Mouse (Mus musculus): ENCODE results near the gene Parp1. TPM values are rescaled to one million over a fixed set of nuclear protein-coding genes. Genes with fewer than 3 reads are reported as not detected.

Parp1 gene
- polyA plus RNA-seq, 1 experiment from 2014 or later: 90.5 TPM

- Histone ChIP-seq H3K4me1 (ENCODE audit: control insufficient read depth, insufficient read depth, low read length) (peaks cover 17% of the 10 kb centered on the region), H3K9me3 (ENCODE audit: control insufficient read depth, low read length) (no peaks in the 10 kb centered on the region), H3K27me3 (replicated peaks; ENCODE audit: control insufficient read depth, insufficient read depth, low read length) (peaks cover 15% of the 10 kb centered on the region; the same call in 1 of the 2 replicates), H3K9ac (ENCODE audit: low read depth, low read length) (no peak overlapping the region), H3K4me2 (ENCODE audit: low read depth, low read length) (no peak overlapping the region), H3K4me3 (ENCODE audit: low read depth, low read length) (no peak overlapping the region), H3K36me3 (ENCODE audit: control insufficient read depth, insufficient read depth, low read length) (no peaks in the 10 kb centered on the region), H3K27ac (replicated peaks; ENCODE audit: low read depth, low read length) (no peak overlapping the region)
- WGBS: 73% methylated on average over 7 of the region's 7 CpGs
- DNase-seq (ENCODE audit: low spot score) (no peak), ATAC-seq (ENCODE audit: low read depth) (no peak)
These were observed 19.0 kb upstream of the Parp1 start for GRCm38 (mm10) chr1:180549539-180550308.

GRCm38 (mm10) chr1:180550770-180551169, 18.0 kb upstream of the Parp1 start:
- no peak overlapping the region for H3K27ac ChIP-seq (replicated peaks; ENCODE audit: low read depth, low read length)
- ATAC-seq (ENCODE audit: low read depth): 0 out of 2 replicates have a peak, but pooled peaks have one; percentile 27

GRCm38 (mm10) chr1:180556899-180557298, 11.8 kb upstream of the Parp1 start:
- Histone ChIP-seq H3K4me1 (ENCODE audit: control insufficient read depth, insufficient read depth, low read length) (no peaks in the 10 kb centered on the region), H3K27ac (replicated peaks; ENCODE audit: low read depth, low read length) (no peak overlapping the region), H3K27me3 (replicated peaks; ENCODE audit: control insufficient read depth, insufficient read depth, low read length) (no peaks in the 10 kb centered on the region), H3K4me3 (ENCODE audit: low read depth, low read length) (no peak overlapping the region), H3K9me3 (ENCODE audit: control insufficient read depth, low read length) (no peaks in the 10 kb centered on the region), H3K4me2 (ENCODE audit: low read depth, low read length) (no peak overlapping the region), H3K9ac (ENCODE audit: low read depth, low read length) (no peak overlapping the region), H3K36me3 (ENCODE audit: control insufficient read depth, insufficient read depth, low read length) (no peaks in the 10 kb centered on the region)
- no peak for ATAC-seq (ENCODE audit: low read depth)
- 84% methylated on average over 5 of the region's 5 CpGs for WGBS
- no peak for DNase-seq (ENCODE audit: low spot score)

More at GRCm38 (mm10) chr1:180550770-180551169, 18.0 kb upstream of the Parp1 start:
- Histone ChIP-seq H3K9ac (ENCODE audit: low read depth, low read length) (no peak overlapping the region), H3K27me3 (replicated peaks; ENCODE audit: control insufficient read depth, insufficient read depth, low read length) (peaks cover 15% of the 10 kb centered on the region; the same call in 1 of the 2 replicates), H3K9me3 (ENCODE audit: control insufficient read depth, low read length) (no peaks in the 10 kb centered on the region), H3K4me1 (ENCODE audit: control insufficient read depth, insufficient read depth, low read length) (peaks cover 17% of the 10 kb centered on the region), H3K36me3 (ENCODE audit: control insufficient read depth, insufficient read depth, low read length) (no peaks in the 10 kb centered on the region), H3K4me2 (ENCODE audit: low read depth, low read length) (no peak overlapping the region), H3K4me3 (ENCODE audit: low read depth, low read length) (no peak overlapping the region)
- WGBS: 11% methylated on average over 5 of the region's 5 CpGs
- DNase-seq (ENCODE audit: low spot score): peak; percentile 72

GRCm38 (mm10) chr1:180559454-180559853, 9.3 kb upstream of the Parp1 start:
- Histone ChIP-seq H3K9ac (ENCODE audit: low read depth, low read length) (no peak overlapping the region), H3K27me3 (replicated peaks; ENCODE audit: control insufficient read depth, insufficient read depth, low read length) (no peaks in the 10 kb centered on the region)
- 69% methylated on average over 8 of the region's 8 CpGs for WGBS

GRCm38 (mm10) chr1:180561187-180561586, 7.5 kb upstream of the Parp1 start:
- Histone ChIP-seq H3K4me3 (ENCODE audit: low read depth, low read length) (no peak overlapping the region), H3K9ac (ENCODE audit: low read depth, low read length) (no peak overlapping the region), H3K36me3 (ENCODE audit: control insufficient read depth, insufficient read depth, low read length) (no peaks in the 10 kb centered on the region), H3K9me3 (ENCODE audit: control insufficient read depth, low read length) (no peaks in the 10 kb centered on the region), H3K4me2 (ENCODE audit: low read depth, low read length) (no peak overlapping the region), H3K4me1 (ENCODE audit: control insufficient read depth, insufficient read depth, low read length) (no peaks in the 10 kb centered on the region), H3K27me3 (replicated peaks; ENCODE audit: control insufficient read depth, insufficient read depth, low read length) (no peaks in the 10 kb centered on the region), H3K27ac (replicated peaks; ENCODE audit: low read depth, low read length) (no peak overlapping the region)
- 51% methylated on average over 3 of the region's 3 CpGs for WGBS
- ATAC-seq (ENCODE audit: low read depth) (no peak), DNase-seq (ENCODE audit: low spot score) (no peak)

More at GRCm38 (mm10) chr1:180559454-180559853, 9.3 kb upstream of the Parp1 start:
- no peaks in the 10 kb centered on the region for H3K4me1 ChIP-seq (ENCODE audit: control insufficient read depth, insufficient read depth, low read length)
- ATAC-seq (ENCODE audit: low read depth) (peak; percentile 72; the same call in 1 of the 2 replicates), DNase-seq (ENCODE audit: low spot score) (peak; percentile 57)
- H3K9me3 ChIP-seq (ENCODE audit: control insufficient read depth, low read length): no peaks in the 10 kb centered on the region
- H3K27ac ChIP-seq (replicated peaks; ENCODE audit: low read depth, low read length): no peak overlapping the region
- H3K4me2 ChIP-seq (ENCODE audit: low read depth, low read length): no peak overlapping the region
- H3K4me3 ChIP-seq (ENCODE audit: low read depth, low read length): no peak overlapping the region
- no peaks in the 10 kb centered on the region for H3K36me3 ChIP-seq (ENCODE audit: control insufficient read depth, insufficient read depth, low read length)

GRCm38 (mm10) chr1:180564885-180565284, 3.8 kb upstream of the Parp1 start:
- peaks cover 2% of the 10 kb centered on the region for H3K4me1 ChIP-seq (ENCODE audit: control insufficient read depth, insufficient read depth, low read length)
- no peaks in the 10 kb centered on the region for H3K27me3 ChIP-seq (replicated peaks; ENCODE audit: control insufficient read depth, insufficient read depth, low read length)
- H3K9me3 ChIP-seq (ENCODE audit: control insufficient read depth, low read length): no peaks in the 10 kb centered on the region
- ATAC-seq (ENCODE audit: low read depth): no peak
- no peak for DNase-seq (ENCODE audit: low spot score)
- H3K27ac ChIP-seq (replicated peaks; ENCODE audit: low read depth, low read length): no peak overlapping the region
- H3K9ac ChIP-seq (ENCODE audit: low read depth, low read length): no peak overlapping the region
- H3K4me3 ChIP-seq (ENCODE audit: low read depth, low read length): no peak overlapping the region
- no peaks in the 10 kb centered on the region for H3K36me3 ChIP-seq (ENCODE audit: control insufficient read depth, insufficient read depth, low read length)
- H3K4me2 ChIP-seq (ENCODE audit: low read depth, low read length): no peak overlapping the region
- 70% methylated on average over 5 of the region's 5 CpGs for WGBS

GRCm38 (mm10) chr1:180567761-180568160, 963 bp upstream of the Parp1 start:
- no peak for DNase-seq (ENCODE audit: low spot score)
- H3K4me2 ChIP-seq (ENCODE audit: low read depth, low read length): no peak overlapping the region; the same call in 1 of the 2 replicates
- peaks cover 1% of the 10 kb centered on the region; the same call in 1 of the 2 replicates for H3K36me3 ChIP-seq (ENCODE audit: control insufficient read depth, insufficient read depth, low read length)
- H3K27ac ChIP-seq (replicated peaks; ENCODE audit: low read depth, low read length): no peak overlapping the region
- no peak for ATAC-seq (ENCODE audit: low read depth)
- H3K27me3 ChIP-seq (replicated peaks; ENCODE audit: control insufficient read depth, insufficient read depth, low read length): no peaks in the 10 kb centered on the region
- H3K9ac ChIP-seq (ENCODE audit: low read depth, low read length): no peak overlapping the region
- no peak overlapping the region for H3K4me3 ChIP-seq (ENCODE audit: low read depth, low read length)
- H3K9me3 ChIP-seq (ENCODE audit: control insufficient read depth, low read length): no peaks in the 10 kb centered on the region
- H3K4me1 ChIP-seq (ENCODE audit: control insufficient read depth, insufficient read depth, low read length): peaks cover 16% of the 10 kb centered on the region
- 74% methylated on average over 4 of the region's 4 CpGs for WGBS

GRCm38 (mm10) chr1:180568248-180568647, 476 bp upstream of the Parp1 start:
- H3K4me1 ChIP-seq (ENCODE audit: control insufficient read depth, insufficient read depth, low read length): peaks cover 16% of the 10 kb centered on the region
- peak overlapping the region; percentile 91 for H3K4me3 ChIP-seq (ENCODE audit: low read depth, low read length)
- 28% methylated on average over 7 of the region's 7 CpGs for WGBS
- no peaks in the 10 kb centered on the region for H3K27me3 ChIP-seq (replicated peaks; ENCODE audit: control insufficient read depth, insufficient read depth, low read length)
- peak overlapping the region; percentile 95 for H3K4me2 ChIP-seq (ENCODE audit: low read depth, low read length)
- peak; percentile 17 for DNase-seq (ENCODE audit: low spot score)
- peak overlapping the region; percentile 57 for H3K27ac ChIP-seq (replicated peaks; ENCODE audit: low read depth, low read length)
- ATAC-seq (ENCODE audit: low read depth): peak; percentile 4; the same call in 1 of the 2 replicates
- H3K9me3 ChIP-seq (ENCODE audit: control insufficient read depth, low read length): no peaks in the 10 kb centered on the region
- peak overlapping the region; percentile 89 for H3K9ac ChIP-seq (ENCODE audit: low read depth, low read length)
- peaks cover 6% of the 10 kb centered on the region; the same call in 1 of the 2 replicates for H3K36me3 ChIP-seq (ENCODE audit: control insufficient read depth, insufficient read depth, low read length)
